Mouse (Mus musculus): ENCODE measurements at regions not wholly inside any gene's neighbourhood (a gene's known extent, or its start where the extent isn't known, plus 50 kb on each side); places are given as distances from the start of the nearest gene placed in this dataset.

GRCm38 (mm10) chr1:88860871-88861589 is 159.0 kb upstream of the Arl4c start:
- no peak overlapping the region for H3K4me2 ChIP-seq (replicated peaks)
- 73% methylated on average over 7 of the region's 7 CpGs for WGBS
- no peaks in the 10 kb centered on the region for H3K9me3 ChIP-seq (replicated peaks)
- H3K27me3 ChIP-seq: no peaks in the 10 kb centered on the region
- no peak for ATAC-seq (ENCODE audit: low FRiP score)
- no peak overlapping the region; the same call in 1 of the 2 replicates for H3K27ac ChIP-seq
- H3K4me1 ChIP-seq: 0 out of 2 replicates have a peak, but pooled peaks cover 5% of the 10 kb centered on the region
- H3K4me3 ChIP-seq: no peak overlapping the region
- no peak overlapping the region for H3K9ac ChIP-seq
- H3K36me3 ChIP-seq: no peaks in the 10 kb centered on the region

DNA sequence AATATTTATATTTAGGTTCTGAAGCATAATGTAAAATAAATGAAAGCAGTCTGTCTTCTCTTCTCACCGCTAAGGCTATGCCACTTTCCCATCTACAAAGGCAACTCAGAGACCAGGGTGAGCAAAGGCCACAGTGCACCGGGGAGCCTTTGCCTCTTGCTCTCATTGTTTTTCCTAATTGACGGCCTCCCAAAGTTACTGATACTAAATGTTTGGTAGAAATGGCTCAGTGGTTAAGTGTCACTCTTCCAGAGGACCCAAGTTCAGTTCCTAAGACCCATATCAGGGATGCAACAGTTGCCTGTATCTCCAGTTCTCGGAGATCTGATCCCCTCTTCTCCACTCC is 159.5 kb upstream of the Arl4c start:
- Histone ChIP-seq H3K4me1 (0 out of 2 replicates have a peak, but pooled peaks cover 5% of the 10 kb centered on the region), H3K27me3 (no peaks in the 10 kb centered on the region), H3K9ac (no peak overlapping the region), H3K27ac (no peak overlapping the region), H3K36me3 (no peaks in the 10 kb centered on the region), H3K4me2 (replicated peaks) (no peak overlapping the region), H3K4me3 (no peak overlapping the region), H3K9me3 (replicated peaks) (no peaks in the 10 kb centered on the region)
- no peak for ATAC-seq (ENCODE audit: low FRiP score)
- 68% methylated on average over 4 of the region's 4 CpGs for WGBS

GRCm38 (mm10) chr1:88865436-88865835 is 163.4 kb upstream of the Arl4c start:
- WGBS: 43% methylated on average over 6 of the region's 6 CpGs

GRCm38 (mm10) chr1:88866571-88866970 is 164.6 kb upstream of the Arl4c start:
- Histone ChIP-seq H3K4me3 (no peak overlapping the region), H3K4me2 (replicated peaks) (no peak overlapping the region), H3K9ac (no peak overlapping the region), H3K9me3 (replicated peaks) (0 out of 2 replicates have a peak, but pooled peaks cover 4% of the 10 kb centered on the region), H3K27ac (no peak overlapping the region), H3K4me1 (0 out of 2 replicates have a peak, but pooled peaks cover 9% of the 10 kb centered on the region), H3K27me3 (no peaks in the 10 kb centered on the region), H3K36me3 (no peaks in the 10 kb centered on the region)
- ATAC-seq (ENCODE audit: low FRiP score): no peak
- WGBS: 90% methylated on average over 2 of the region's 2 CpGs

More at GRCm38 (mm10) chr1:88865436-88865835, 163.4 kb upstream of the Arl4c start:
- Histone ChIP-seq H3K4me3 (no peak overlapping the region), H3K4me1 (0 out of 2 replicates have a peak, but pooled peaks cover 9% of the 10 kb centered on the region), H3K36me3 (no peaks in the 10 kb centered on the region), H3K9me3 (replicated peaks) (no peaks in the 10 kb centered on the region), H3K9ac (no peak overlapping the region), H3K27ac (no peak overlapping the region), H3K4me2 (replicated peaks) (no peak overlapping the region), H3K27me3 (no peaks in the 10 kb centered on the region)
- no peak for ATAC-seq (ENCODE audit: low FRiP score)

DNA sequence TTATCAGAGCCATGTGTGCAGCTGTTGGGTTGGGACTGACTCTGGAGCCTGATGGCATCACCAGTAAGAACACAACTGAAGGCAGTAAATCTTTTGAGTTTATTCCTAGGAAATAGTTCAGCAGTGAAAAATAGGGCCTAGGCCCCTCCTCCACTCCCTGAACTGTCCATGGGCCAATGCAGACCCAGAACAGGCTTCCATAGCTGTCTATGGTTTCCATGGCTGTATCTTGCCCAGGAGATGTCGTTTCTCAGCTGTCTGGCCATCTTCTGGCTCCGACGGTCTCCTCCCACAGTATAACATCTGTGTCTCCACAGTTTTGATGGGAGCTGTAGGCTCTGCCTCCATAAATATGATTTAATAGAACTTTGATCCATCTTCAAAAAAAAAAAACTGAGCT is 165.1 kb upstream of the Arl4c start:
- 89% methylated on average over 3 of the region's 3 CpGs for WGBS

GRCm38 (mm10) chr1:88869885-88870284 is 167.9 kb upstream of the Arl4c start:
- 0 out of 2 replicates have a peak, but pooled peaks cover 9% of the 10 kb centered on the region for H3K4me1 ChIP-seq
- 82% methylated on average over 4 of the region's 4 CpGs for WGBS
- no peak overlapping the region for H3K4me2 ChIP-seq (replicated peaks)
- ATAC-seq (ENCODE audit: low FRiP score): no peak; the same call in 1 of the 2 replicates
- H3K9ac ChIP-seq: no peak overlapping the region
- 0 out of 2 replicates have a peak, but pooled peaks cover 4% of the 10 kb centered on the region for H3K9me3 ChIP-seq (replicated peaks)
- no peaks in the 10 kb centered on the region for H3K27me3 ChIP-seq
- H3K36me3 ChIP-seq: no peaks in the 10 kb centered on the region
- H3K4me3 ChIP-seq: no peak overlapping the region
- no peak overlapping the region for H3K27ac ChIP-seq

More for the DNA sequence above, 165.1 kb upstream of the Arl4c start:
- no peak overlapping the region for H3K27ac ChIP-seq
- 0 out of 2 replicates have a peak, but pooled peaks cover 9% of the 10 kb centered on the region for H3K4me1 ChIP-seq
- H3K36me3 ChIP-seq: no peaks in the 10 kb centered on the region
- no peak overlapping the region for H3K9ac ChIP-seq
- no peak for ATAC-seq (ENCODE audit: low FRiP score)
- no peak overlapping the region for H3K4me2 ChIP-seq (replicated peaks)
- H3K9me3 ChIP-seq (replicated peaks): 0 out of 2 replicates have a peak, but pooled peaks cover 4% of the 10 kb centered on the region
- H3K27me3 ChIP-seq: no peaks in the 10 kb centered on the region
- H3K4me3 ChIP-seq: no peak overlapping the region

DNA sequence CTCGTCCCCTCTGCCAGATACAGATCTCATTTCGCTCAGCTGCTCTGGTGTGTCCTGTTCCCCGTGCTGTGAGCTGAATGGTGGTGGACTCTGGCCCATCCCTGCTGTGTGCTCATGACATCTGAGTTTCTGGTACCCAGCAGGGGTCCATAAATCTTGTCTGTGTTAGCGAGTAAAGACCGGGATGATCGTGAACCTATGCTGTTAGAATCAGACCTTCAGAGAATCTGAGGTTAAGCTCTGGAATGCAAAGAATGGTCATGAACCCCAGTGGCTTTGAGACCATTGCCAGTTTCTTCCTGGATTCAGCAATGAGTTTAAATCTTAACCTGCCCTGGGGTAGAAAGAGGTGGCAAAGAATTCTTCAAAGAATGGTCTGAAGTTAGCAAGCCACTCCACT is 173.3 kb upstream of the Arl4c start:
- WGBS: 66% methylated on average over 6 of the region's 6 CpGs
- Histone ChIP-seq H3K4me2 (replicated peaks) (no peak overlapping the region), H3K9ac (no peak overlapping the region), H3K4me1 (no peaks in the 10 kb centered on the region), H3K9me3 (replicated peaks) (0 out of 2 replicates have a peak, but pooled peaks cover 4% of the 10 kb centered on the region), H3K27me3 (no peaks in the 10 kb centered on the region), H3K4me3 (no peak overlapping the region), H3K36me3 (no peaks in the 10 kb centered on the region), H3K27ac (no peak overlapping the region)
- no peak for ATAC-seq (ENCODE audit: low FRiP score)

DNA sequence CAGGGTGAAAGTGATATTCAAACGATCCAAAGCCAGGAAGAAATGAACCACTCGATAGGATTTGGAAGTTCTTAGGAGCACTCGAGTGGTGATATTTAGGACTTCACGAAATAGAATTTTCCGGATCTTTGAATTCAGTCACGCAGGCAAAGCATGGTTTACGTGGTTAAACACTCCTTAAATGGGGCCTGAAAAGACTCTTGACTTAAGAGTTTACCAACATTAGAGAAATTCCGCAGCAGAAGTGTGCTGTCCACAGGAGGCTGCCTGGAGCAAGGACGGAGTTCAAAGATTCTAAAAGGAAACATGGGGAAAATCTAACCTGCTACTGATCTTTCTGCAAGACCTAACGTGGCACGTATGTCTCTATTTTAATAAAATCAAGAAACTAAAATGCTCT is 175.4 kb upstream of the Arl4c start:
- WGBS: 93% methylated on average over 11 of the region's 11 CpGs
- ATAC-seq (ENCODE audit: low FRiP score): no peak
- Histone ChIP-seq H3K4me1 (no peaks in the 10 kb centered on the region), H3K27ac (no peak overlapping the region), H3K27me3 (no peaks in the 10 kb centered on the region), H3K9ac (no peak overlapping the region), H3K36me3 (no peaks in the 10 kb centered on the region), H3K9me3 (replicated peaks) (no peaks in the 10 kb centered on the region), H3K4me3 (no peak overlapping the region), H3K4me2 (replicated peaks) (no peak overlapping the region)

DNA sequence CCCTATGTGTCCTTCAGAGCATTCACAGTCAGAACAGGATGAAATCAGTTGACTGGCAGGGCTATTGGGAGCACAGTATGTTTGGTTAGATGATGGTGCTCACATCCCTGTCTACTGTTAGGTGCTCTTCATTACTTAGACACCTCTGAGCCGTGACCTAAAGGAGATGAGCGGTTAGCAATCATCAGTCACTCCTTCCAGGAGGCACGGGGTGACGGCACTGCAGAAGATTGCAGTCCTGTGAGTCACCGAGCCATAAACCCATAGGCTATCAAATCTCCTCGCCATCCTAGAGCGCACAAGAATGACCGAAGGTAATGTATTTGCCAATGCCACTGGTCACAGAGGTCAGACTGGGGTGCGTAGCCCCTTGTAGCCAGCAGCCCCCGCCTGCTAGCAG is 176.8 kb upstream of the Arl4c start:
- 75% methylated on average over 10 of the region's 10 CpGs for WGBS
- no peak for ATAC-seq (ENCODE audit: low FRiP score)

GRCm38 (mm10) chr1:88879367-88879766 is 177.3 kb upstream of the Arl4c start:
- Histone ChIP-seq H3K4me3 (no peak overlapping the region), H3K4me1 (no peaks in the 10 kb centered on the region), H3K9ac (no peak overlapping the region), H3K27me3 (no peaks in the 10 kb centered on the region), H3K9me3 (replicated peaks) (no peaks in the 10 kb centered on the region), H3K4me2 (replicated peaks) (no peak overlapping the region), H3K36me3 (no peaks in the 10 kb centered on the region), H3K27ac (no peak overlapping the region)
- 87% methylated on average over 5 of the region's 5 CpGs for WGBS
- no peak for ATAC-seq (ENCODE audit: low FRiP score)

More for the DNA sequence above, 176.8 kb upstream of the Arl4c start:
- Histone ChIP-seq H3K27me3 (no peaks in the 10 kb centered on the region), H3K9ac (no peak overlapping the region), H3K9me3 (replicated peaks) (no peaks in the 10 kb centered on the region), H3K4me2 (replicated peaks) (no peak overlapping the region), H3K27ac (no peak overlapping the region), H3K36me3 (no peaks in the 10 kb centered on the region), H3K4me1 (no peaks in the 10 kb centered on the region), H3K4me3 (no peak overlapping the region)

DNA sequence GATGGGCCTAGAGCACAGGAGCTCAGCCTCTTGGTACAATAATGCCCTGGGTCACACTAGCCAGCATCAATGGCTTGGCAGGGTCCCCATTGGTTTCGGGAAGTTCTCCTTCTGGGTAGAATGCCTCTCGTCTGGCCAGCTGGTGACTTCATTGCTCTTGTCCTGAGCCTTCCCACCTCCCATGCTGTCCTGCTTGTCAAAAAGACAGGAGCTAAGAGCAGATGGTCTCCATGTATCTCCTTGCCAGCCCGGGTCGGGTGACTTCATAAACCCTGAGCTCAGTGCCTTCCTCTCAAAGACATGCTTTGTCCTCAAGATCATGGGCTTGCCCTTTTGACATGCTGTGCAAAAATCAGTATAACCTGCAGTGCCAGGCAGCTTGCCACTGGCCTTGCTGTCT is 179.2 kb upstream of the Sh3bp4 start:
- H3K4me1 ChIP-seq: no peaks in the 10 kb centered on the region
- WGBS: 88% methylated on average over 4 of the region's 4 CpGs
- H3K4me3 ChIP-seq: no peak overlapping the region
- H3K27ac ChIP-seq: no peak overlapping the region
- no peaks in the 10 kb centered on the region for H3K27me3 ChIP-seq
- no peak for ATAC-seq (ENCODE audit: low FRiP score)
- H3K36me3 ChIP-seq: no peaks in the 10 kb centered on the region
- no peak overlapping the region for H3K4me2 ChIP-seq (replicated peaks)
- H3K9ac ChIP-seq: no peak overlapping the region
- H3K9me3 ChIP-seq (replicated peaks): no peaks in the 10 kb centered on the region

DNA sequence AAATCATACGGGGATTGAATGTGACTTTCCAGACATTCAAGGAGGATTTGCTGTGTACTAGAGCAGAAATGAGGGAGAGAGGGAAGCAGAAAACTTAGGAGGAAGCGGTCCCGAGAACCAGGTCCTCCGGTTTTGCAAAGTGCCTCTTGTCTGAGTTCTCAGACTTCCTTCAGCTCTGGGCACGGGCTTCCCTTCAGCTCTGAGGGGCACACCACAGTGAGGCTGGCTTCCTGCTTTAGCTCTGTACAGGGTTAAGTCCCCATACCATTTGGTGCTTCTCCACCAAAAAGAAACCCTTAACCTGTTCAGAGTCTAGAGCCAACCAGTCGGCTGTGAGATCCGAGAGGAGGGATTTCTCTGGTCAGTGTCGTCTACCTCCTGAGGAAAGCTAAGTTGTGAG is 167.8 kb upstream of the Sh3bp4 start:
- H3K4me3 ChIP-seq: no peak overlapping the region
- H3K36me3 ChIP-seq: no peaks in the 10 kb centered on the region
- H3K4me1 ChIP-seq: no peaks in the 10 kb centered on the region
- no peak overlapping the region for H3K27ac ChIP-seq
- H3K4me2 ChIP-seq (replicated peaks): no peak overlapping the region
- no peaks in the 10 kb centered on the region for H3K27me3 ChIP-seq
- no peaks in the 10 kb centered on the region for H3K9me3 ChIP-seq (replicated peaks)
- 89% methylated on average over 8 of the region's 8 CpGs for WGBS
- ATAC-seq (ENCODE audit: low FRiP score): no peak
- H3K9ac ChIP-seq: no peak overlapping the region

Data from hindbrain, embryonic 12.5 days (tissue).